ENCODE assay signal across 19 mouse cellular contexts in genomic region chr17:5269774-5270173, GRCm38 (mm10).
DNase-seq lines count a peak whose midpoint lies in the region; ATAC-seq and TF ChIP-seq lines count a peak whose summit lies in the region.
"Had no signal": no experiment of that assay in that cellular context is flagged by ENCODE, and none has a peak within 500 bp of the region (broad histone marks: within the 10 kb centered on the region; RNA-seq: fewer than 3 reads in every experiment).

No protein-coding gene starts in this region.

- H3K27ac ChIP-seq in forebrain, embryonic 15.5 days (replicated peaks), result peak overlapping the region; percentile 7; the same call in 1 of the 2 replicates
- H3K27ac ChIP-seq in forebrain, postnatal 0 days (ENCODE audit: low read depth, low read length), result no peak overlapping the region
- peak overlapping the region; percentile 53 for H3K27ac ChIP-seq in layer of hippocampus, adult 2 months
- peak overlapping the region; percentile 54; the same call in 1 of the 2 replicates for H3K27ac ChIP-seq in hindbrain, embryonic 16.5 days (ENCODE audit: low read depth, low read length)
- H3K27ac ChIP-seq: embryonic facial prominence, embryonic 13.5 days; forebrain, embryonic 13.5 days; gastrocnemius, adult 2 months; heart, embryonic 13.5 days had no signal

- no peak overlapping the region for H3K4me3 ChIP-seq in forebrain, embryonic 15.5 days
- no peak overlapping the region for H3K4me3 ChIP-seq in forebrain, postnatal 0 days (ENCODE audit: low read depth, low read length)
- no peak overlapping the region for H3K4me3 ChIP-seq in layer of hippocampus, adult 2 months
- H3K4me3 ChIP-seq in hindbrain, embryonic 16.5 days (ENCODE audit: low read length), result no peak overlapping the region
- H3K4me3 ChIP-seq: embryonic facial prominence, embryonic 13.5 days; forebrain, embryonic 13.5 days; gastrocnemius, adult 2 months; heart, embryonic 13.5 days had no signal

- peaks cover 63% of the 10 kb centered on the region for H3K4me1 ChIP-seq in forebrain, embryonic 15.5 days
- H3K4me1 ChIP-seq in forebrain, postnatal 0 days (ENCODE audit: insufficient read depth), result peaks cover 13% of the 10 kb centered on the region
- H3K4me1 ChIP-seq in hindbrain, embryonic 16.5 days (ENCODE audit: control insufficient read depth, insufficient read depth, low read depth, low read length), result peaks cover 20% of the 10 kb centered on the region
- H3K4me1 ChIP-seq: embryonic facial prominence, embryonic 13.5 days; heart, embryonic 13.5 days had no signal

- ATAC-seq in forebrain, embryonic 15.5 days (replicated peaks), result no peak
- no peak for ATAC-seq in forebrain, postnatal 0 days
- no peak for ATAC-seq in hindbrain, embryonic 16.5 days
- ATAC-seq: forebrain, embryonic 13.5 days; intestine, embryonic 16.5 days had no signal

- H3K9me3 ChIP-seq in forebrain, embryonic 15.5 days, result no peaks in the 10 kb centered on the region
- H3K9me3 ChIP-seq in forebrain, postnatal 0 days (ENCODE audit: low read length), result no peaks in the 10 kb centered on the region
- no peaks in the 10 kb centered on the region for H3K9me3 ChIP-seq in hindbrain, embryonic 16.5 days (ENCODE audit: control insufficient read depth, low read length)
- H3K9me3 ChIP-seq: embryonic facial prominence, embryonic 13.5 days; forebrain, embryonic 13.5 days; heart, embryonic 13.5 days had no signal

- H3K36me3 ChIP-seq in forebrain, embryonic 15.5 days, result no peaks in the 10 kb centered on the region
- H3K36me3 ChIP-seq in forebrain, postnatal 0 days (ENCODE audit: insufficient read depth), result peaks cover 2% of the 10 kb centered on the region
- H3K36me3 ChIP-seq in hindbrain, embryonic 16.5 days (ENCODE audit: control insufficient read depth, insufficient read depth, low read length), result peaks cover 3% of the 10 kb centered on the region; the same call in 1 of the 2 replicates

- H3K9ac ChIP-seq in forebrain, embryonic 15.5 days (replicated peaks), result no peak overlapping the region
- no peak overlapping the region for H3K9ac ChIP-seq in forebrain, postnatal 0 days
- H3K9ac ChIP-seq in hindbrain, embryonic 16.5 days (ENCODE audit: low read depth, low read length), result no peak overlapping the region
- H3K9ac ChIP-seq: embryonic facial prominence, embryonic 13.5 days; forebrain, embryonic 13.5 days; heart, embryonic 13.5 days had no signal

- H3K27me3 ChIP-seq in forebrain, embryonic 15.5 days, result no peaks in the 10 kb centered on the region
- no peaks in the 10 kb centered on the region for H3K27me3 ChIP-seq in forebrain, postnatal 0 days (ENCODE audit: insufficient read depth, low read length)
- no peaks in the 10 kb centered on the region for H3K27me3 ChIP-seq in hindbrain, embryonic 16.5 days (replicated peaks; ENCODE audit: control insufficient read depth, insufficient read depth, low read length)
- H3K27me3 ChIP-seq: embryonic facial prominence, embryonic 13.5 days; forebrain, embryonic 13.5 days; heart, embryonic 13.5 days had no signal

- TF ChIP-seq POLR2A in brain, embryonic 14.5 days (IDR thresholded peaks at IDR 0.05; ENCODE audit: borderline replicate concordance, extremely low read depth, insufficient read depth, insufficient read length, poor library complexity, severe bottlenecking), result no peak

- no peak overlapping the region for H3K4me2 ChIP-seq in forebrain, embryonic 15.5 days (replicated peaks)
- H3K4me2 ChIP-seq in forebrain, postnatal 0 days (ENCODE audit: low read depth), result no peak overlapping the region
- no peak overlapping the region for H3K4me2 ChIP-seq in hindbrain, embryonic 16.5 days (ENCODE audit: low read length)
- H3K4me2 ChIP-seq: embryonic facial prominence, embryonic 13.5 days; forebrain, embryonic 13.5 days; heart, embryonic 13.5 days had no signal

- DNase-seq in forebrain, postnatal 0 days, result no peak
- DNase-seq in layer of hippocampus, adult 2 months (ENCODE audit: low spot score in 2 of 2), result no peak
- DNase-seq in layer of hippocampus, adult 11-12 months (ENCODE audit: low spot score), result no peak
- DNase-seq in brain, embryonic 14.5 days (ENCODE audit: low read depth), result peak; percentile 58
- DNase-seq in gastrocnemius, postnatal 25 days, result no peak
- DNase-seq in kidney, adult 9 months, result no peak
- DNase-seq: cerebellum, adult 11-12 months; cerebellum, adult 9-10 months; cerebellum, postnatal 25 days; gastrocnemius, adult 2 months; gastrocnemius, postnatal 36 days; heart, adult 11 months; heart, postnatal 36 days had no signal

- WGBS in forebrain, embryonic 15.5 days, result 73% methylated on average over 16 of the region's 16 CpGs
- WGBS in forebrain, postnatal 0 days, result 62% methylated on average over 16 of the region's 16 CpGs
- WGBS in hindbrain, embryonic 16.5 days, result 58% methylated on average over 16 of the region's 16 CpGs

- TF ChIP-seq CTCF in forebrain, postnatal 0 days (IDR thresholded peaks at IDR 0.05; ENCODE audit: low read depth), result no peak
- TF ChIP-seq CTCF in layer of hippocampus, adult 2 months (conservative IDR thresholded peaks at IDR 0.05), result no peak
- no peak for TF ChIP-seq CTCF in brain, embryonic 14.5 days (IDR thresholded peaks at IDR 0.05; ENCODE audit: borderline replicate concordance, extremely low read depth, insufficient read depth, insufficient read length)
